ENCODE assay signal across 15 mouse cellular contexts in the genomic region with DNA sequence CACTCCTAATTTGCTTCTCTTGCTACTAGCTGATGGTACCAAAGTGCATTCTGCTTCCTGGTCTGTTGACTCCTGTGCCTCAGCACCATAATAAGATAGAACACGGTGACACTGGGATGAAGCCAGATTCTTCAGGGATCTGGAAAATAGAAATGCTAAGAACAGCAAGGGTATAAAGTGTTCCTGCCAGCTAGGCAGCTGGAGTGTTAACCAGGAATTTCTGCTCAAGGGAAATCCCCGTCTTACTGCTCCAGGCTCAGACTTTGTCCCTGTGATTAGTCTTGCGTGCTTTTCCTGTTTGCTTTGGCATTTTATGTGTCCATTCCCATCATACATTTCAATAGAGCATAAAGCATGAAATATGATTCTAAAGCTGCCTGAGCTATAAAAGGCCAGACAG. TPM values are rescaled to one million over a fixed set of nuclear protein-coding genes. Genes with fewer than 3 reads are reported as not detected.
DNase-seq lines count a peak whose midpoint lies in the region; ATAC-seq and TF ChIP-seq lines count a peak whose summit lies in the region.
"Had no signal": no experiment of that assay in that cellular context is flagged by ENCODE, and none has a peak within 500 bp of the region (broad histone marks: within the 10 kb centered on the region; RNA-seq: fewer than 3 reads in every experiment).

No protein-coding gene starts in this region.

- peaks cover 8% of the 10 kb centered on the region; the same call in 1 of the 2 replicates for H3K4me1 ChIP-seq in kidney, adult 2 months (ENCODE audit: control insufficient read depth, insufficient read depth, low read length)
- H3K4me1 ChIP-seq in kidney, embryonic 14.5 days (ENCODE audit: control insufficient read depth, insufficient read depth, low read length): no peaks in the 10 kb centered on the region
- peaks cover 4% of the 10 kb centered on the region; the same call in 1 of the 2 replicates for H3K4me1 ChIP-seq in embryonic fibroblast, embryonic 13.5 days (ENCODE audit: control insufficient read depth, insufficient read depth, low read length)
- H3K4me1 ChIP-seq: hindbrain, embryonic 13.5 days; limb, embryonic 15.5 days; midbrain, embryonic 12.5 days had no signal

- no peak overlapping the region for H3K4me2 ChIP-seq in kidney, embryonic 14.5 days (replicated peaks; ENCODE audit: low read depth, low read length)
- H3K4me2 ChIP-seq: hindbrain, embryonic 13.5 days; limb, embryonic 15.5 days; midbrain, embryonic 12.5 days had no signal

- no peaks in the 10 kb centered on the region for H3K36me3 ChIP-seq in kidney, adult 2 months (ENCODE audit: control insufficient read depth, insufficient read depth, low read length)
- no peaks in the 10 kb centered on the region for H3K36me3 ChIP-seq in kidney, embryonic 14.5 days (ENCODE audit: control insufficient read depth, insufficient read depth, low read length)
- H3K36me3 ChIP-seq: hindbrain, embryonic 13.5 days; limb, embryonic 15.5 days; midbrain, embryonic 12.5 days had no signal

- no peaks in the 10 kb centered on the region for H3K9me3 ChIP-seq in kidney, embryonic 14.5 days (ENCODE audit: control insufficient read depth, low read length)
- H3K9me3 ChIP-seq: hindbrain, embryonic 13.5 days; limb, embryonic 15.5 days; midbrain, embryonic 12.5 days had no signal

- ATAC-seq in kidney, embryonic 14.5 days (ENCODE audit: low FRiP score, low TSS enrichment): no peak
- ATAC-seq in megakaryocyte, adult 5-6 weeks (ENCODE audit: poor library complexity, severe bottlenecking): no peak
- no peak for ATAC-seq in monocyte, adult 5-6 weeks (replicated peaks; ENCODE audit: insufficient number of reproducible peaks, low FRiP score, low TSS enrichment, poor library complexity, severe bottlenecking)

- TF ChIP-seq POLR2A in kidney, adult 2 months (IDR thresholded peaks at IDR 0.05; ENCODE audit: low read depth, low read length): no peak
- no peak for TF ChIP-seq POLR2A in embryonic fibroblast, embryonic 13.5 days (IDR thresholded peaks at IDR 0.05; ENCODE audit: low read depth, low read length)

- WGBS in kidney, adult 2 months: 20% methylated on average over 3 of the region's 3 CpGs
- 47% methylated on average over 3 of the region's 3 CpGs for WGBS in kidney, embryonic 14.5 days

- H3K27me3 ChIP-seq in kidney, adult 2 months (replicated peaks; ENCODE audit: control insufficient read depth, insufficient read depth, low read length): no peaks in the 10 kb centered on the region
- no peaks in the 10 kb centered on the region for H3K27me3 ChIP-seq in kidney, embryonic 14.5 days (ENCODE audit: control insufficient read depth, insufficient read depth, low read length)
- H3K27me3 ChIP-seq: hindbrain, embryonic 13.5 days; limb, embryonic 15.5 days; midbrain, embryonic 12.5 days had no signal

- peak overlapping the region; percentile 89 for H3K27ac ChIP-seq in kidney, adult 2 months (ENCODE audit: insufficient read depth, low read depth, low read length)
- no peak overlapping the region for H3K27ac ChIP-seq in kidney, embryonic 14.5 days (ENCODE audit: low read depth, low read length)
- H3K27ac ChIP-seq in embryonic fibroblast, embryonic 13.5 days (ENCODE audit: insufficient read depth, low read length): 0 out of 2 replicates have a peak overlapping the region, but pooled peaks have one; percentile 48
- H3K27ac ChIP-seq: hindbrain, embryonic 13.5 days; limb, embryonic 15.5 days; midbrain, embryonic 12.5 days had no signal

- TF ChIP-seq CTCF in kidney, adult 2 months (conservative IDR thresholded peaks at IDR 0.05; ENCODE audit: insufficient read depth, insufficient read length, low read depth, low read length): no peak
- no peak for TF ChIP-seq CTCF in embryonic fibroblast, embryonic 13.5 days (IDR thresholded peaks at IDR 0.05; ENCODE audit: borderline replicate concordance, insufficient read depth, low read length)

- peak; percentile 94 for DNase-seq in kidney, adult 2 months
- DNase-seq in NIH3T3 (ENCODE audit: low read depth): peak; percentile 23
- peak; percentile 69 to 84 for DNase-seq in kidney, postnatal 25 days
- DNase-seq: cerebellum, adult 11 months; cerebellum, postnatal 25 days; lung, adult 2 months; lung, postnatal 4 days; thymus, postnatal 25 days had no signal

- no peak overlapping the region for H3K9ac ChIP-seq in kidney, embryonic 14.5 days (ENCODE audit: low read depth, low read length)
- H3K9ac ChIP-seq: hindbrain, embryonic 13.5 days; limb, embryonic 15.5 days; midbrain, embryonic 12.5 days had no signal

- no peak overlapping the region for H3K4me3 ChIP-seq in kidney, adult 2 months (ENCODE audit: insufficient read depth, low read depth, low read length)
- no peak overlapping the region for H3K4me3 ChIP-seq in kidney, embryonic 14.5 days (ENCODE audit: low read length)
- no peak overlapping the region for H3K4me3 ChIP-seq in embryonic fibroblast, embryonic 13.5 days (ENCODE audit: insufficient read depth, low read length)
- H3K4me3 ChIP-seq: hindbrain, embryonic 13.5 days; limb, embryonic 15.5 days; midbrain, embryonic 12.5 days had no signal

RNA-seq across cellular contexts. Expression of a gene that starts 3.9 kb away (rescaled TPM):
- polyA plus RNA-seq in kidney, adult 2 months (2012; rRNA removed): 2.3 and 3.2 TPM in 2 replicates
- 0.13 TPM in 1 of 2 replicates, not detected in the other for polyA plus RNA-seq in kidney, embryonic 14.5 days (2014; fragmentation: Nextera tagmentation; extraction: Ambion mirVana)
- 1.7 and 1.9 TPM in 2 replicates for polyA plus RNA-seq in embryonic fibroblast, embryonic 13.5 days (2011; ENCODE audit: insufficient read length, low read depth, missing spikeins)
- not detected in 2 replicates for total RNA-seq in megakaryocyte, adult 5-6 weeks (2015)
- not detected in 2 replicates for total RNA-seq in megakaryocyte, adult 5-6 weeks (2017)
- not detected in 3 replicates for total RNA-seq in monocyte, adult 5-6 weeks (2017)
- polyA plus RNA-seq: limb, embryonic 15.5 days had no signal

Comparison
In these comparisons a context has a peak if more than half of its experiments do, and no peak if none do; other contexts are left out.
1. DNase-seq: peak in every context shown above with its lines; median percentile 94 in kidney, adult 2 months; 76 in kidney, postnatal 25 days; 23 in NIH3T3.